Mouse (Mus musculus) spleen, postnatal 4 days (tissue): Measurements from ENCODE around the gene Trim61.
"Not testable (repeated sequence)": the region's sequence is repeated elsewhere in the genome, so short reads cannot be mapped to it uniquely, and the experiment has no call there.

Experiments used
- DNase-seq, 2 experiments: peaks; one replicate each; pipeline ENCODE4 v3.0.0; 2022; ENCODE audit warnings: low spot score in 2 of 2

The Trim61 gene

DNA sequence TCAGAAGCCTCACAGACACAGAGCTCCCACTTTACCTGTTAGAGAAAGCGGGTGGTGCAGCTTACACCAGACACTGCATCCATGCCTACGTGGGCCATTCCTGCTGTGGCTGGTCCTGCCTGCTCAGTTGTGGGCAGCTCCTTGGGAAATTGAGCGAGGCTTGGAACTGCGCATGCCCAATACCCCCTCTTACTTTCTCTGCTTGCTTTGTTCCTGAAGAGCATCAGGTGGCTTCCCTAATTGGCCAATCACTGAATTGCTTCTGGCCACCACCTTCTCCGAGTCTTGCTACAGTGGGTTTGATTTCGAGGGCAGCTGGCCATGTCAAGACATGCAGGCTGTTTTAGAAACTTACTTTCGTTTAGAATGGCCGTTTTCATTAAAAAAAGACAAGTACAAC lies at the start of gene Trim61, which contains the start of gene Trim60:
Gene Trim61, minus strand, starts transcription at position 101 of the 400 bp plus-strand sequence.
Gene Trim60, minus strand, starts transcription at position 162 of the 400 bp plus-strand sequence.
- DNase-seq, result no peak

DNA sequence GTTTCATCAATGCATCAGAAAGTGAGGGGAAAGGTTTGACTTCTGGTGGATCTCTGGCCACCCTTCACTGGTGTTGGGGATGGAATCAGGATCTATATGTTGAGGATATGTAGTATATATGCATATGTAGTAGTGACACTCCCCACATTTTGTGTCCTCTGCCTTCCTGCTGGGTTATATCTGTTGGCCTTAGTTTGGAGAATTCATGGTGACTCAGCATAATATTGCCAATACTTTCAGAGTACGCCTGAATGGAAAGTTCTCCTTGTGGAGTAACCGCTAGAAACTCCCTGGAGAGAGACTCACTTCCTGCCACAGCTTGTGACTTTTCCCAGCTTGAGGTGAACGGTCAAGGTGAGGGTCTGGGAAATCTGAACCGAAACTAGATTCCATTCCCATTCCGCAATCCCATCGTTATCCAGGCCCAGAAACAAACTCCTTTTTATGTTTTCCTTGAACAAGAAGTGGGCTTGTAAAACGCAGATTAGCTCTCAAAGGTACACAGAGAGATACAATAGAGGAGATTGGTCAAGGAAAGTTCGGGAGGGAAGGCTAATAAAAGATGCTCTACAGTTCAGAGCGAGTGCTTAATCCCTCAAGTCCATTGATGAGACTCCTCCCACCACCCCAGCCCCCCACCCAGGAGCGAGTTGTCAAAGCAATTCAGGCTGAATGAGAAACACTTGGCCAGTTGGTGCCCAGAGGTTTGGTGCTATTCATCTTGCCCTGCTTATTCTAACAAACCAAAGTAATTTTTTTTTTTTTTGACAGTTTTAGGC lies 49.6 kb upstream of the Trim61 start:
- no peak for DNase-seq

DNA sequence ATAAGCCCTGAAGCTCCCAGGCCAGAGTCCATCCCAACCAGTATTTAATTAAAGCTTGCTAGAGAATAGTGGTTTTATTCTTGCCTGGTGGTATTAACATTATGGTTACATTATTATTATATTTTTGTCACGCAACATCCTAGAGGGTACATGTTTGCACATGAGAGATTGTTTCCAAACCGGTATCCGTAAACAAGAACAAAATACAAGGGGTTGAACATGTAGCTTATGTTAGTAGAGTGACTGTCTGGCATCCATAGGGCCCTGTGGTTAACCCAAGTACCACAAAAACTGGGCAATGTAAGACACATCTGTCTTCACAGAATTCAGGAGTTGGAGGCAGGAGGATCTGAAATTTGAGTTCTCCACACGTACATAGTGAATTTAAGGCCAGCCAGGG lies 48.7 kb upstream of the Trim61 start:
- no peak for DNase-seq

- no peak for DNase-seq
Observed at GRCm38 (mm10) chr8:65065622-65066021, 47.3 kb upstream of the Trim61 start.

- no peak for DNase-seq
Observed at GRCm38 (mm10) chr8:65064071-65064470, 45.7 kb upstream of the Trim61 start.

DNA sequence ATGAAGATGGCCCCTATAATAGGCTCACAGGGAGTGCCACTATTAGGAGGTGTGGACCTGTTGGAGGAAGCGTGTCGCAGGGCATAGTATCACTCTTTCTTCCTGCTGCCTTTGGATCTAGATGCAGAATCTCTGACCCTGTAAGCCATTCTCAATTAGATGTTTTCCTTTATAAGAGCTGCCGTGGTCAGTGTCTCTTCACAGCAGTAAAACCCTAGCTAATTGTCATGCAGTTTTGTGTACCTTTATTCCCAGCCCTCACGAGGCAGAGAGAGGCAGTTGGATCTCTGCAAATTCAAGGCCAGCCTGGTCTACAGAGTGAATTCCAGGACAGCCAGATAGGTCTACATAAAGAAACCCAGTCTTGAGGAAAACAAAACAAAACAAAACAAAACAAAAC lies 43.9 kb upstream of the Trim61 start:
- DNase-seq, result no peak

DNA sequence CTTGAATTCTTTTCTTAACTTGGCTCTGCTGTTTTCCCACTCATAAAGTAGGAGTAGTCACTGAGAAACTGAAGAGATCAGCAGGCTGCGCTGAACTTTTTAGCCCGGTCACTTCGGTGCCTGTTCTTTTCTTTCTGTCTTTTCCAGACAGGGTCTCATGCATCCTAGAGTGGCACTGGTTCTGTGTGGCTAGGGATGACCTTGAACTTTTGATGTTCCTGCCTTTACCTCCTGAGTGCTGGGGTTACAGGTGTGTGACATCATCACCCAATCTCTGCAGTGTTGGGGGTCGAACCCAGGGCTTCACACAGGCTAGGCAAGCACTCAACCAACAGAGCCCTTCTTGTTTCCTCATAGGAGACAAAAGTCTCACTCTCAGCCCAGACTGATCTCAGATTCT lies 38.4 kb upstream of the Trim61 start:
- no peak for DNase-seq

GRCm38 (mm10) chr8:65053968-65054367 lies 35.6 kb upstream of the Trim61 start:
- DNase-seq, result no peak

DNA sequence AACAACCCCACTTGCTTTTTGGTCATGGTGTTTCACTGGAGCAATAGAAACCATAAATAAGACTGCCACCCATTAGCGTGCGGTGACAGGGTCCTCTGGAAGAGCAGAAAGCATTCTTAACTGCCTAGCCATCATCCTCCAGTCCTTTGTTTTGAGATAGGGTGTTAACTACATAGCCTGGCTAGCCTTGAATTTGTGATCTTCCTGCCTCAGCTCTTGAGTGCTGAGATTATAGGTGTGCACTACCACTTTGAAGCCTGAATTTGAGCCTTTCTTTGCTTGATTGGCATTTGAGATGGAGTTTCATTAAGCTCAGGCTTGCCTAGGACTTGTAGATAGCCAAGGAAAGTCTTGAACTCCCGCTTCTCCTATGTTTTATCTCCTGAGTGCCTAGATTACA lies 35.2 kb upstream of the Trim61 start:
- no peak for DNase-seq

GRCm38 (mm10) chr8:65047801-65048200 lies 29.5 kb upstream of the Trim61 start:
- no peak for DNase-seq

DNA sequence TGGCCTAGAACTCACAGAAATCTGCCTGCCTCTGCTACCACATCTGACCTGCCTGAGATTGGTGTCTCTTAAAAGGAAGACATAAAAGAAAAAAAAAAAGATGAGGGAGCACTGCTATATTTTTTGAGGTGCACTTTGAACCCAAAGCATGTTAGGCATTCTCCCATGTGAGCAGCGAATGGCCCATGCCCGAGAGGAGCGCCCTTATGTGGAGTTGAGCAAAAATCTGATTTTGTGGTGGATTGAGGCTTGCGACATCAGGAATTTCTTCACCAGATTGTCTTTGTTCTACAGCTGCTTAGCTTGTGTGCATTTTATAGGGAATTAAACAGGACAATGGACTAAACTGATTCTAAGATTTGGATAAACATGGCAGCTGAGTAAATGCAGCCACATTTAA lies 28.9 kb upstream of the Trim61 start:
- DNase-seq, result no peak

DNA sequence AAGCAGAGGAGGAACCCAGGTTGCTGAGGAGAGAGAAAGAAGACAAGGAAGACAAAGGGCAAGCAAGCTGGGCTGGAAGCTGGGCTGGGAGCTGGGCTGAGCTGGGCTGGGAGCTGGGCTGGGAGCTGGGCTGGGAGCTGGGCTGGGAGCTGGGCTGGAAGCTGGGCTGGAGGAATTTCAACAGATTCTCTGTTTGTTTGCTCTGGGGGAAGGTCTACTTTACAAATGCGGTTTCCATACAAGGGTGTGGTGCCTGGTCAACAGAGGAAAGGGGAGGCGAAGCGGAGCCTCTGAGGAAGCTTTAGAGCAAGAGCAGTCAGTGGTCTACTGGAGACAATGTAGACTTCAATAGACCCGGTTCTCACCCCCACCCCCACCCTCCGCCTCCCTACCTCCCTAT lies 28.2 kb upstream of the Trim61 start:
- DNase-seq, result no peak

DNA sequence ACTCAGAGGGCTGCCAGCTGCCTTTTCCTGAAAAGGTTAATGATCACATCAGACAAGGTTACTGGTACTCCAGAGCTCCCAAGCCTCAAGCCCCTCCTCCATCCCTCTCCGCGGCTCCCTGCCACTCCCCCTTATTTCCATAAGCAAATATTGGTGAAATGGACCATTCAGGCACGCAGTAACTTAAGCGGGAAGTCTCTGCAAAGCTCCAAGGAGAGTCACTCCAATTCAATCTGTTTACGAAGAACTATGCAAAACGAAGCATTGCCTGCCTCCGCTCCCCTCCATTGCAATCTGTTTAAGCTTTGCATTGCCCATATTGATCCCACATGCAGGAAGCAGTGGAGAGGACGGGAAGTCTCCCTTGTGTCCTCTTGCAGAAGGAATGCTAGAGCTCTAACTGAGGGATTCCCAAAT lies 18.8 kb upstream of the Trim61 start, which contains the start of gene Apela:
Gene Apela, minus strand, starts transcription at position 220 of the 417 bp plus-strand sequence.
- no peak for DNase-seq

- DNase-seq, result no peak
Observed at GRCm38 (mm10) chr8:65034136-65034535, 15.8 kb upstream of the Trim61 start.

DNA sequence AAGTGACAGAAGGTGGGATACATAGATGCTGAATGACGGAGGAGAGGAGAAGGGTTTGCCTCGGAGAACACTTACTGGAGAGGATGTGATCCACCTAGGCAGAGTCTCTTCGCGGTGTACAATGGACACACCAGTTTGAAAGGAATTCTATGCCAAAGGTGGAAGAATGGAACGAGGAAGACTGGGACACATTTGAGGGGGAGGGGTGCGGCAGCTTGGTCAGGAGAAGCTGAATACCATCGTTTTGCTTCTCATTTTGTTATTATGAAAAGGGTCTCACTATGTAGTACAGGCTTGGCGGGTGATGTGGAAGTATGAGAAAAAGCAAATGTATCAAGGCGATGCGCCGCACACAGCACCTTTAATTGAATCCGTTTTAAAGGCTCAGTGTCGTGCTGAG lies 14.7 kb upstream of the Trim61 start:
- DNase-seq, result no peak

DNA sequence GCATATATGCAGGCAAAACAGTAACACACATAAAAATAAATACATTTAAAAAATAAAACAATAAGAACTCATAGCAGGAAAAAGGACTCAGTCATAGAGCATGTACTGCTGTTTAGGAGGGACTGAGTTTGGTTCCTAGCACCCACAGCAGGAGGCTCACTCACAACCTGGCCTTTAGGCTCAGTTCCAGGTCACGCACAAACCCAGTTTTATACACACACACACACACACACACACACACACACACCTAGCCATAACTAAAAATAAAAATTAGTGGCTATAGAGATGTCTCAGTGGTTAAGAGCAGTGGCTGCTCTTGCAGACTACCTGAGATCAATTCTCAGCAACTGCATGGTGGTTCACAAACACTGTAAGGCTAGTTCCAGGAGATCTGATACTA lies 13.8 kb upstream of the Trim61 start:
- no peak for DNase-seq

- DNase-seq, result no peak
Observed at GRCm38 (mm10) chr8:65030735-65031485, 12.6 kb upstream of the Trim61 start.

DNA sequence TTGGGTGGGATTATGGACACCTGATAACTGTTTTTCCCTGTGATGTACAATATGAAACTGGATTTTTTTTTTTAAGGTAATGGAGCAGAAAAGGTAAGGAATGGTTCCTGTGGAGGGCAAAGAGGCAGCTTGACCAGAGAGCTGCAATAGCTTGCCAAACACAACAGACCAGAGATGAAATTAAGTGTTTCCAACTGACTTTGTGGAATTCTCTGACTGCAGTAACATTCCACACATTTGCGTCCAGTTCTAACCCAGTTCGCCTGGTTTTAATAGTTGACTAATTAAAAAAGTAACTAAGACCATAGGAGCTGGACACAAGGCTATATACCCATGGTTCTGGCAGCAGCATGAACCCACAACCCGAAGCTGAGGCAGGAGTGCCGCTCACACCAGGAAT lies 11.5 kb upstream of the Trim61 start:
- no peak for DNase-seq

DNA sequence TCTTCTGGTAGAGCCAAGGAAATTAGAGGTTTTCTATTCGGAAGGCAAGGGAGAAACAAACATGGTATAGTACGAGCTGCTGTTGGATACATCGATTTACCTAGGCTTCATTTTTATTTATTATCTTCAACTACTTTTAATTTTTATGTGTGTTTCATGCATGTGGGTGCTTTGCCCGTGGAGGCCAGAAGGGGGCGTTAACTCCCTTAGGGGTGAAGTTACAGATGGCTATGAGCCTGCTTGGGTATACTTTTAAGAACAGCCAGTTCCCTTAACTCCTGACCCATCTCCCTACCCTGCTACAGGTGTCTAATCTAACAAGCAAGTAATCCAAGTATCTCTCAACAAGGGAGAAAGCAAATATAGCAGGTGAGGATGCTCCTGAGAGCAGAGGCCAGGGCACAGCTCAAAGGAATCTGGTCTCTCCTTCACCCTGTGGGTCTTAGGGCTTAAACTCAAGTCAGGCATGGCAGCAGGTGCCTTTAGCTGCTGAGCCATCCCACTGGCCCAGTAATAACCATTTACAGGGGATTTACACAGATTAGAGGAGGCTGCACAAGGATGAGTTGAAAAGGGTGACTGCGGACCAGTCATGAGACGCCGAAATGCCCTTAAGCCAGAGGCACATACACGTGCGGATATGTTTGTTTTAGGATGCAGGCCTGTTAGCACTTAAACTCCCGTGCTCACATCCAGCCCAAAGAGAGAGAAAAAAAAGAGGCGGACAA lies 10.8 kb upstream of the Trim61 start:
- no peak for DNase-seq

GRCm38 (mm10) chr8:65022485-65022884 lies 4.2 kb upstream of the Trim61 start:
- DNase-seq, result peak; percentile 17 to 68

GRCm38 (mm10) chr8:65007616-65008015 lies 10.7 kb downstream of the Trim61 start:
- not testable (repeated sequence) for DNase-seq

DNA sequence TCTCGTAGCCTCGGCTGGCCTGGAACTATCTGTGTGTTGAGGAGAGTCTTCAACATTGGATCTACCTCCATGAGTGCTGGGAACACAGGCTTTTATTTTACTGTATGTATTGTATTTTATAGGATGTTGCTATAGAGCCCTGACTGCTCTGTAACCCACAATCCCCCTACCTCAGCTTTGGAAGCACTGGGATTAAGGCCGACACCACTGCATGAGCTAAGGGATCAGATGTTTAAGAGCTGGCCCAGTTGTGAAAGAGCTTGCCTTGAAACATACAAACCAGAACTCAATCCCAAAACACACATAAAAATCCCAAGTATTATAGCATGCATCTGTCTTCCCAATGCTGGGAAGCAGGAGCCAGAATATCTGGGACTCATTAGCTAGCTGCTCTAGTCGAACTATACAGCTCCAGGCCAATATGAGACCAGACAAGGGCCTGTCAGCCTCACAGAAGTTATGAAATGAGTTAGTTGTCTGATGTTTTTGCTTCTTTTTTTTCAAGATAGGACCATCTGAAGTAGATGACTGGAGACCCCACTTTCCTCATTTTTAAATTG lies 19.4 kb downstream of the Trim61 start:
- DNase-seq, result no peak
